ENCODE assay signal across 26 mouse cellular contexts in genomic region chr15:101770226-101770625, GRCm38 (mm10). TPM values are rescaled to one million over a fixed set of nuclear protein-coding genes. Genes with fewer than 3 reads are reported as not detected.
"Had no signal": no experiment of that assay in that cellular context is flagged by ENCODE, and none has a peak within 500 bp of the region (broad histone marks: within the 10 kb centered on the region; RNA-seq: fewer than 3 reads in every experiment).

No protein-coding gene starts in this region.

- H3K36me3 ChIP-seq: intestine, embryonic 15.5 days; limb, embryonic 13.5 days; liver, embryonic 15.5 days; midbrain, embryonic 10.5 days; neural tube, embryonic 15.5 days had no signal

- H3K9ac ChIP-seq: intestine, embryonic 15.5 days; limb, embryonic 13.5 days; liver, embryonic 15.5 days; neural tube, embryonic 15.5 days had no signal

- H3K4me1 ChIP-seq: intestine, embryonic 15.5 days; limb, embryonic 13.5 days; liver, embryonic 15.5 days; neural tube, embryonic 15.5 days had no signal

- H3K9me3 ChIP-seq: intestine, embryonic 15.5 days; limb, embryonic 13.5 days; liver, embryonic 15.5 days; midbrain, embryonic 10.5 days; neural tube, embryonic 15.5 days had no signal

- H3K4me3 ChIP-seq: intestine, embryonic 15.5 days; left cerebral cortex, adult 2 months; limb, embryonic 13.5 days; liver, embryonic 15.5 days; midbrain, embryonic 10.5 days; myocyte; neural tube, embryonic 15.5 days had no signal

- H3K27ac ChIP-seq: intestine, embryonic 15.5 days; left cerebral cortex, adult 2 months; liver, embryonic 15.5 days; midbrain, embryonic 10.5 days; neural tube, embryonic 15.5 days had no signal

- DNase-seq: kidney, adult 18-20 months; kidney, postnatal 14 days; lung, adult 2 months; lung, postnatal 4 days; midbrain, embryonic 14.5 days; right cerebral cortex, adult 18-20 months; right cerebral cortex, postnatal 25 days; thymus, adult 2 months; thymus, postnatal 25 days had no signal

- H3K4me2 ChIP-seq: intestine, embryonic 15.5 days; limb, embryonic 13.5 days; liver, embryonic 11.5 days; liver, embryonic 15.5 days; neural tube, embryonic 15.5 days had no signal

- H3K27me3 ChIP-seq: intestine, embryonic 15.5 days; neural tube, embryonic 15.5 days had no signal

- ATAC-seq: intestine, embryonic 15.5 days; lung, postnatal 0 days had no signal

RNA-seq across cellular contexts. Expression of gene Krt72, which starts 16.0 kb away (rescaled TPM):
- total RNA-seq: layer of hippocampus, postnatal 25 days; left cerebral cortex, adult 2 months; left cerebral cortex, postnatal 14 days; megakaryocyte, adult 5-6 weeks had no signal
- polyA plus RNA-seq: intestine, embryonic 15.5 days; kidney, embryonic 14.5 days; large intestine, adult 2 months; liver, embryonic 11.5 days; liver, embryonic 15.5 days; lung, adult 2 months; lung, postnatal 0 days; midbrain, embryonic 10.5 days; midbrain, embryonic 14.5 days; myocyte; neural tube, embryonic 11.5 days; neural tube, embryonic 15.5 days; small intestine, adult 2 months; urinary bladder, adult 2 months had no signal

RNA-seq across cellular contexts. Expression of gene Krt71, which starts 27.3 kb away (rescaled TPM):
- total RNA-seq: layer of hippocampus, postnatal 25 days; left cerebral cortex, adult 2 months; left cerebral cortex, postnatal 14 days; megakaryocyte, adult 5-6 weeks had no signal
- polyA plus RNA-seq: intestine, embryonic 15.5 days; kidney, embryonic 14.5 days; large intestine, adult 2 months; limb, embryonic 13.5 days; liver, embryonic 11.5 days; liver, embryonic 15.5 days; lung, adult 2 months; lung, postnatal 0 days; midbrain, embryonic 10.5 days; myocyte; neural tube, embryonic 11.5 days; small intestine, adult 2 months; urinary bladder, adult 2 months had no signal

RNA-seq across cellular contexts. Expression of gene Krt73, which starts 31.9 kb away (rescaled TPM):
- total RNA-seq: megakaryocyte, adult 5-6 weeks had no signal
- polyA plus RNA-seq: intestine, embryonic 15.5 days; kidney, embryonic 14.5 days; large intestine, adult 2 months; limb, embryonic 13.5 days; liver, embryonic 11.5 days; liver, embryonic 15.5 days; lung, adult 2 months; lung, postnatal 0 days; midbrain, embryonic 10.5 days; myocyte; neural tube, embryonic 11.5 days; small intestine, adult 2 months; urinary bladder, adult 2 months had no signal

RNA-seq across cellular contexts. Expression of gene Krt2, which starts 47.7 kb away (rescaled TPM):
- total RNA-seq: megakaryocyte, adult 5-6 weeks had no signal
- polyA plus RNA-seq: intestine, embryonic 15.5 days; kidney, embryonic 14.5 days; large intestine, adult 2 months; liver, embryonic 11.5 days; liver, embryonic 15.5 days; lung, adult 2 months; lung, postnatal 0 days; midbrain, embryonic 10.5 days; midbrain, embryonic 14.5 days; myocyte; neural tube, embryonic 11.5 days; neural tube, embryonic 15.5 days; small intestine, adult 2 months; urinary bladder, adult 2 months had no signal

RNA-seq across cellular contexts. Expression of gene Krt5, which starts 57.5 kb away (rescaled TPM):
- total RNA-seq: left cerebral cortex, adult 2 months; left cerebral cortex, postnatal 14 days; megakaryocyte, adult 5-6 weeks had no signal
- polyA plus RNA-seq: kidney, embryonic 14.5 days; lung, postnatal 0 days; midbrain, embryonic 14.5 days had no signal
